Mouse (Mus musculus): Measurements from ENCODE around the gene Smad9.

Gene Smad9

DNA sequence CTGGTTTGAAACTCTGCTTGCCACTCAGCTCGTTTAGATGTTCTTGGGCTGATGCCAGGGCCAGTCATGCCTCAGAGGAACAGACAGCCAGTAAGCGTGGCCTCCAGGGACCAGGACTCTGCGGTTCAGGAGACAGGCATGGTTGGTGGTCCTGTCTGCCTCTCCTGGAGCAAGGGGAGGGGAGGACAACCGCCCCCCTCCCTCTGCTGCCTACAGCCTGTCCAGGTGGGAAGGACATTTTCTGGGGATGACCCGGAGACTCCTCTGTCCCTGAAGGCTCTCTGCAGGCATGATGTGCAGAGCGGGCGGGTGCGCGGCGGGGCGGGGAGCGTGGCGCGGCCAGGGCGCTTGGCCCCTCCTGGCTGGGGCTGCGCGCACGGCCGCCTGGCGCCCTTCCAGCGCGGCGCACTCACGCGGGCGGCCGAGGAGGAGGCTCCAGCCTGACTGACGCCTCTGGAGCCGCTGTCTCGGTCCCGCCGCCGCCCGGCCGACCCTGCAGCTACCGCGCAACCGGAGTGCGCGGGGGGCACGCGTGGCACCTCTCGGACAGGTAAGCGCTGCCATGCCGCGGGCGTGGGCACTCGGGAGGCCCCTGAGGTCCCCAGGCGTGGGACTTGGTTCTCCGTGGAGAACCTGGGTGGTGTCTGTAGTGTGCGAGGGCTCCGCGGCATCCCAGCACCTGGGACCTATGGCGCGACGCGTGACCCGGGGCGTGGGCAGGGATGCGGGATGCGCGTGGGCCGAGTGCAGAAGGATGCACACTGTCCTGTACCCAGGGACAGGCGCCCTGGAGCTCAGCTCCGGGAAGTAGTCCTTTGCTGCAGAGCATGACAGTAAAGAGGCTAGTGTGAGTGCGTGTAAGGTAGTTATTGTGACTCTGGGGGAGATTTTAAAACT, at the start of gene Smad9:
Gene Smad9, plus strand, starts transcription at position 438 of the 897 bp plus-strand sequence.
- in situ Hi-C loops (cut with MboI; ENCODE audit: low pct_unique_long_range_greater_than_20kb in 1 of 2, low sequenced_read_pairs in 2 of 2, unreplicated experiment in 1 of 2): no loop called here

DNA sequence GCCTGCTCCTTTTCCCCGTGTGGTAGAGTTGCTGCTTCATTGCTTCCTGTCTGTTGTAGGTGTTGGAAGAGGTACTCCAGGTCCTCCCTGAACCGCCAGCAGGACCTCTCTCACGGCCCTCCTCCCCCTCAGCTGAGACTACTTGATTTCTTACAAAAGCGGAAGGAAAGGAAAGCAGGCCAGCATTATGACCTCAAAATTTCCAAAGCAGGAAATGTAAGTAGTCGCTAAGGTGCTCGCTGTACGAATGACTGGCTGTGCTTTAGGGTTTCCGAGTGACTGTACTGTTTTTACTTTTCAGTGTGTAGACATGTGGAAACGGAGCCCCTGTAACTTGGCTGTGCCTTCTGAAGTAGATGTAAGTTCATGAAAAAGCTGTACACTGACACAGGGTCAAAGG, 46.4 kb upstream of the Smad9 start:
- in situ Hi-C loops (cut with MboI; ENCODE audit: low pct_unique_long_range_greater_than_20kb in 1 of 2, low sequenced_read_pairs in 2 of 2, unreplicated experiment in 1 of 2): no loop called here

GRCm38 (mm10) chr3:54714253-54714652, 41.1 kb upstream of the Smad9 start, which contains the start of gene Gm21958:
Gm21958 (minus strand) TSS chr3:54714353.
- in situ Hi-C loops (cut with MboI; ENCODE audit: low pct_unique_long_range_greater_than_20kb in 1 of 2, low sequenced_read_pairs in 2 of 2, unreplicated experiment in 1 of 2): no loop called here

DNA sequence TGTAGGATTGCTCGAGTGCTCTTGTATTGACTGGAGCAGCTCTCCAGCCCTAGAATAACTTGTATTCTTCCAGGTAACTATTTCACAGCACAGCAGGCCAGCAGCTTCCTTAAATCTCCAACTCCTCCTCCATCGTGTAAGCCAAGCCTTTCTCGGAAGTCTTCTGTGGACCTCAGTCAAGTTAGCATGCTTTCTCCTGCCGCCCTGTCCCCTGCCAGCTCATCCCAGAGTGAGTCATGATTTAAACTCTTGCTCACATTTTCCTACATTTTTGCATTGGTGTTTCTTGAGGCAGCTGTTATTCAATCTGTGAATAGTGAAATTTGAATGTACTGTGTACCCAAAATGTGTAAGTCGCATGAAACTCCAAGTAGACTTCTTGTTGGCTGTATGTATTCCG, 39.9 kb upstream of the Smad9 start:
- in situ Hi-C loops (cut with MboI; ENCODE audit: low pct_unique_long_range_greater_than_20kb in 1 of 2, low sequenced_read_pairs in 2 of 2, unreplicated experiment in 1 of 2): no loop called here

DNA sequence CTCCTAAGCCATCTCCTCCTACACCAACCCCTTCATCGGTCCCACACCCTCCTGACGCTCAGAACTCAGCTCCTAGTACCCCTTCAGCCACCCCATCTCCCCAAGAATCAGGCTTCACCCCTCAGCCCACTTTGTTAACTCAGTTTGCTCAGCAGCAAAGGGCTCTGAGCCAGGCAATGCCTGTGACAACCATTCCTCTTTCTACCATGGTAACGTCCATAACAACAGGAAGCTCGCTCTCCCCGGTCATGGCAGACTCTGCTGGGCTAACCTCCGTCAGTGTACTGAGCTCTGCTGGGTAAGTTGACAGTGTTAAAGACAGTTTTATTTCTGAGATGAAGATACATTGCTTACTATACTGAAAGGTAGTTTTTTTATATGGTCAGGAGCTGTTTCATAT, 38.0 kb upstream of the Smad9 start:
- in situ Hi-C loops (cut with MboI; ENCODE audit: low pct_unique_long_range_greater_than_20kb in 1 of 2, low sequenced_read_pairs in 2 of 2, unreplicated experiment in 1 of 2): no loop called here

DNA sequence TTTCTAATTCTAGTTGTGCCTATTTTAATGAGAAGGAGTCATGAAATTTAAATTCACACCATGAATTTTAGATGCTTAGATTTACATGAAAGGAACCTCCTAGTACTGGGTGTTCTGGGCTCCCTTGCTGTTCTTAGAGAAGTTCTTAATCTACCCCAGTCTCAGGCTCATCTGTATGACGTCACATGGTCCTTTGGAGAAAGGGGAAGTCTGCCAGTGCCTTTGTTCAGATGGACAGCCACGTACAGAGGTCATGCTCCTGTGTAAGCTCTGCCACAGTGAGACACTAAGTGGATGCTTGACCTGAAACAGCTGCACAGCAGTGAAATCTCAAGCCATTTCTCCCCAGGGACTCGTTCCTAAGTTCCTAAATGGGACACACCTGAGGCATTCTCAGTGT, 36.4 kb upstream of the Smad9 start:
- in situ Hi-C loops (cut with MboI; ENCODE audit: low pct_unique_long_range_greater_than_20kb in 1 of 2, low sequenced_read_pairs in 2 of 2, unreplicated experiment in 1 of 2): no loop called here

DNA sequence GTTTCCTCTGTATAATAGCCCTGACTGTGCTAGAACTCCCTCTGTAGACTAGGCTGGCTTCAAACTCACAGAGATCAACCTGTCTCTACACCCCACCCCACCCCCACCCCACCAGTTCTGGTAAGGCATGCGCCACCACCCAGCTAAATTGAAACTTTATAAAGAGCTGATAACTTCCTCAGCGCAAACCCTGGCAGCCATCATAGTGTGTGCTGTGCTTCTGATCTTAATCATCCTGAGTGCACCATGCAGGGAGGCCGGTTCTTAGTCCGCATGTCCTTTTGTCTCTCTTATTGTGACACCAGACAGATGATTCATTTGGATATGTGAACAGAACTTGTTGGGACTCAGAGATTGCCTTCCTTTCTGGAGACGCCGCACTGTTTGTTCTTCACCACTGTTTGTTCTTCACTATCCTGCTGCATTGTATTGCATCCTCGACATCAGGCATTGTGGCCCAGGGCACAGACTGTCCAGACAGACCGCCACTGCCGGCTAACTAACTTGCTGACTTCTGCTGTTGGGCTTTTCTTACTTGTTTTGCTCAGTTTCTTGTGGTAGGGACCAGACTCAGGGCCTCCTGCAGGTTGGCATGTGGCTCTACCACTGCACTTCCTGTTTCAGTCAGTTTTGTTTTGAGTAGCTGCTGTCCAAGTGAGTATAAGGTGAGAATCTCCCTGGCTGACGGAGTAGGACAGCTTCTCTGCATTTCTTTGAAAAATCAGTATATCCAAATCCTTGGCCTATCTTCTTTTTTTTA, 31.5 kb upstream of the Smad9 start:
- in situ Hi-C loops (cut with MboI; ENCODE audit: low pct_unique_long_range_greater_than_20kb in 1 of 2, low sequenced_read_pairs in 2 of 2, unreplicated experiment in 1 of 2): no loop called here

GRCm38 (mm10) chr3:54725344-54725743, 30.0 kb upstream of the Smad9 start:
- in situ Hi-C loops (cut with MboI; ENCODE audit: low pct_unique_long_range_greater_than_20kb in 1 of 2, low sequenced_read_pairs in 2 of 2, unreplicated experiment in 1 of 2): no loop called here

DNA sequence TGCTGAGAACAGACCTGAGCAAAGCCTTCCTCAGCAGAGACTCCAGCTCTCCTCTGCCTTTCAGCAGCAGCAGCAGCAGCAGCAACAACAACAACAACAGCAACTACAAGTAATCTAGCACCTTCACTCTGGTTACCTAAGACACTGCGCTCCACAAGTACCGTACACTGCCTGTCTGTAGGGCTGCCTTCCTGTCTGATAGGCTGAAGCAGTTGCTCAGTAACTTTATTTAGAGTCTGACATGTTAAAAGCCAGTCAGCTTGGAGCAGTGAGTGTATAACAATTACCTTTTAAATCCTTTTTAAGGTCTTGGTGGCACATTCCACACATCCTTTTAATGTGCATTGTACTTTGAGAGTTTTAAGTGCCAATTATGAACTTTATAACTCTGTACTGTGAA, 27.8 kb upstream of the Smad9 start:
- in situ Hi-C loops (cut with MboI; ENCODE audit: low pct_unique_long_range_greater_than_20kb in 1 of 2, low sequenced_read_pairs in 2 of 2, unreplicated experiment in 1 of 2): no loop called here

DNA sequence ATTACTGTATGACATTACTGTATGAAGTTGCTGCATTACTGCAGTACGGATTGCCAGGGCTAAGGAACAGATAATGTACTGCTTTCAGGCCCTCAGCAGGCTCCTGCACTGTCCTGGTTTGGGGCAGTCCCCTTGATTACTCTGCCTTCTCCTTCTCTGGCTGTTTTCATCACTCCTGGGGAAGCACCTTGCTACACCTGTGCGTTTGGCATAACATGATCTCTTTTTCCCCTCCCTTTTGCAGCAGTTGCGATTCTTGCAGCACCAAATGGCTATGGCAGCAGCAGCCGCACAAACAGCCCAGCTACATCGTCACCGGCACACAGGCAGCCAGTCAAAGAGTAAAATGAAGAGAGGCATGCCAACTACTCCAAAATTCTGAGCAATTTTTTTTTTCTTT, 27.3 kb upstream of the Smad9 start:
- in situ Hi-C loops (cut with MboI; ENCODE audit: low pct_unique_long_range_greater_than_20kb in 1 of 2, low sequenced_read_pairs in 2 of 2, unreplicated experiment in 1 of 2): no loop called here

DNA sequence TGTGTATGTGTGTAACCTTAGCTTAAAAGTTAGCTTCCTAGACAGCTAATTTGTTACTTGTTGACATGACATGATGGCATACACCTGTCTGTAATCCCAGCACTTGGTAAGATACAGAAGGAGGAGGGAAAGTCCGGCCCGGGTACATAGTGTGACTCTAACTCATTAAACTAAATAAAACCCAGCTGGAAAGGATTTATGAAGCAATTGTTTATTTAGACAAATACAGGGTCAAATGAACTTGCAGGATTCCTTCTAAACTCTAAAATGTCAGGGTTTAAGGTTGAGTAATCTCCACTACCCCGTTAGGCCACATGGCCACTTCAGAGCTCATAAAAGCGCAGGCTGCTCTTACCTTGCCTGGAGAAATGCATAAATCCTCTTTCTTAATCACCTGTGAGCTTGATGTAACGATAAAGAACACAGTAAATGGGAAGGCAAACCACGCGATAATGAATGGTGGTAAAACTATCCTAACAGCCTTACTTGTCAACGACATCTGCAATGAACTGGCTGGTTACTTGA, 23.7 kb upstream of the Smad9 start:
- in situ Hi-C loops (cut with MboI; ENCODE audit: low pct_unique_long_range_greater_than_20kb in 1 of 2, low sequenced_read_pairs in 2 of 2, unreplicated experiment in 1 of 2): loop anchor here in 1 of 2 experiments (5.0 kb wide), 1 partner anchor 34 kb away; no protein-coding TSS in a partner anchor

- in situ Hi-C loops (cut with MboI; ENCODE audit: low pct_unique_long_range_greater_than_20kb in 1 of 2, low sequenced_read_pairs in 2 of 2, unreplicated experiment in 1 of 2): loop anchor here in 1 of 2 experiments (5.0 kb wide), 1 partner anchor 35 kb away; no protein-coding TSS in a partner anchor
Observed at GRCm38 (mm10) chr3:54732371-54732770, 23.0 kb upstream of the Smad9 start.

DNA sequence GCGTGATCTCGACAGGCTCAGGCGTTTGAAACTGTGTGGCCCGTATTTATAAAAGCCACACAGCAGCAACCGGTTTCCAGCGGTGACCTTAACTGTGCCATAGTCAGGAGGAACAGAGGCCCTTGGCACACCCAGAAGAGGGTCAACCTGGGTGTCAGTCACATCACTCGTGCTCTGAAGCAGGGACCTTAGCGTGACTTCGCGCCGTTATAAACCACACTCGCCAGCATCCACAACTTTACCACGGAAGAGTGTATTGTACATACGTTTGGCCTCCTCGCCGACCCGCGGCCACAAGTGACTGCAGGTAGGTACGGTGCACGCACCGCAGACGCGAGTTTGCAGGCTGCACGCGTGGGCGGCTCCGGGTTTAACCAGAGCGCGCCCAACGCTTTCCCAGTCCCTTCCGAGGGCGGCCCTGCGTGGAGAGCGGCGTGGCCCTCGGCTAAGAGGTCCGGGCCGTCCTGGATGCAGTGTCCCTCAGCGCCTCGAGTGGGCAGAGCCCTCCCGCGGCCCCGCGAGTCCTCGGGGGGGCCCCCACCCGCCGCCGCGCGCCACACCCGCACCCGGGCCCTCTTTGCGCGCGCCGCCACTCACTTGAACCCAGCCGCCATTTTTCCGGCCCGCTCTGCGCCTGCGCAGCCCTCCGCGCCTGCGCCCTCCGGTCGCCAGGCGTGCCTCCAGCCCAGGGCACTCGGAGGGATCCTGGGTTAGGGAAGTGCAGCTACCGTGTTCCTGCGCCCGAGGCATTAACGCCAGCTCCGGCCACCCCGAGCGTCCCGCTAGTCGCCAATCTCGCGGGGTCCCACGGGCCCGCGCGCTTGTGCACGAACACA, 20.8 kb upstream of the Smad9 start:
- in situ Hi-C loops (cut with MboI; ENCODE audit: low pct_unique_long_range_greater_than_20kb in 1 of 2, low sequenced_read_pairs in 2 of 2, unreplicated experiment in 1 of 2): loop anchor here in 1 of 2 experiments (5.0 kb wide), 1 partner anchor 37 kb away; no protein-coding TSS in a partner anchor

GRCm38 (mm10) chr3:54735247-54736046, 19.9 kb upstream of the Smad9 start, which contains the start of the genes Exosc8 and Alg5:
Exosc8 (minus strand) TSS chr3:54735393.
Alg5 (plus strand) TSS chr3:54735539.
- in situ Hi-C loops (cut with MboI; ENCODE audit: low pct_unique_long_range_greater_than_20kb in 1 of 2, low sequenced_read_pairs in 2 of 2, unreplicated experiment in 1 of 2): no loop called here

DNA sequence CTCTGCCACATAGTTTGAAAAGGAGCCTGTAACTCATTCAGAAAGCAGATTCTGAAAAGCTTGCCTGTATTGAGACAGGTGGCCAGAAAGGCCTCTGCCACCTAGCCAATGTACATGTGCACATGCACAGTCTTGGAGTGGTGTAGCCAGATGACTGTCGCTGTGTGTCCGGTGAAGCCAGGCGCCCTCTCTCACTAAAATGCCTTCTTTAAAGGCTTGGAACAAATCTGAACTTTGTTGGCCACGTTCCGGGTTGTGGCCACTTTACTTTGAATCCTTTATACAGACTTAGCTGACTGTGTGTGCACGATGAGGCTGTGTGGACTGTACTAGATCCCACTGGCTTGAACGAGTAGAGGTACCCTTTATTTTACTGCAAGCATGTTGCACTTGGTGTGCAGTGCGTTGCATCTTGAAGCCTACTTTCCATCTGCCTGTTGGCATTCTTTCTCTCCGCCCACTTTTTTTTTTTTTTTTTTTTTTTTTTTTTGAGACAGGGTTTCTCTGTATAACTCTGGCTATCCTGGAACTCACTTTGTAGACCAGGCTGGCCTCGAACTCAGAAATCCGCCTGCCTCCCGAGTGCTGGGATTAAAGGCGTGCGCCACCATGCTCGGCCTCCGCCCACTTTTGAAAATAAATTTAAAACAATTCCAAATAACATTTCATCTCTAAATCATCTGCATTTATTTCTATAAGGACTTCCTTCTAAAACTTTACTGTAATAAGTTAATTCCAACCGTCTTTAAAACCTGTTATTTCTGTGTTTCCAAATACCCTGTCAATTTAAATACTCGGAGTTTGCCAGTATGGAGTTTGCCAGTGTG, 19.1 kb upstream of the Smad9 start:
- in situ Hi-C loops (cut with MboI; ENCODE audit: low pct_unique_long_range_greater_than_20kb in 1 of 2, low sequenced_read_pairs in 2 of 2, unreplicated experiment in 1 of 2): no loop called here

DNA sequence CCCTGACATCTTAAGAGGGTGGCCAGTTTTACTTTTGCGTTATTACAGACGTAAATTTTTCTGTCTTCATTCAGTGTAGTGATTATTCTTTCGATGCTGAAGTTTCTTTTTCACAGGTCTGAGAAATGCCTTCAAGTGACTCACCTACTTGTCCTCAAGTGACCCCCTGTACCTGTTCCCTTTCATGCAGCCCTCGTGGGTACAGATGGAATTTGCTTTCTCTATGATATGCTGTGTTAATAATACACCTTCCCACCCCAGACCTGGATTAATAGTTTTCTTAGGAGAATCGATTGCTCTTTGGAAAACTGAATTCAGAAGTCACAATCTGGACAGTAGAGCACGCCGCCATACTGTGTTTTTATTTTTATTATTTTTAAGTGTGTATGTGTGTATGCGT, 18.1 kb upstream of the Smad9 start:
- in situ Hi-C loops (cut with MboI; ENCODE audit: low pct_unique_long_range_greater_than_20kb in 1 of 2, low sequenced_read_pairs in 2 of 2, unreplicated experiment in 1 of 2): no loop called here

- in situ Hi-C loops (cut with MboI; ENCODE audit: low pct_unique_long_range_greater_than_20kb in 1 of 2, low sequenced_read_pairs in 2 of 2, unreplicated experiment in 1 of 2): no loop called here
Observed at GRCm38 (mm10) chr3:54741965-54742364, 13.4 kb upstream of the Smad9 start.

All from mouse embryonic stem cell (cell line).